Mouse (Mus musculus) small intestine, adult 2 months (tissue): ENCODE measurements at regions not wholly inside any gene's neighbourhood (a gene's known extent, or its start where the extent isn't known, plus 50 kb on each side); places are given as distances from the start of the nearest gene placed in this dataset.

Experiments
- H3K27ac ChIP-seq: fragments of 200-500 bp; 2 replicates; pipeline ENCODE4 v1.5.1; 2012; ENCODE audit warnings: low read depth, low read length, control low read depth, inconsistent platforms; ENCODE audit not compliant: insufficient read depth
- H3K27me3 ChIP-seq: fragments of 200-500 bp; 2 replicates; pipeline ENCODE4 v1.6.1; 2012; ENCODE audit warnings: mild to moderate bottlenecking, moderate library complexity, low read length, inconsistent platforms; ENCODE audit not compliant: control insufficient read depth, insufficient read depth
- H3K36me3 ChIP-seq: fragments of 200-500 bp; 2 replicates; pipeline ENCODE4 v1.6.1; 2012; ENCODE audit warnings: mild to moderate bottlenecking, low read length, control low read depth, inconsistent platforms; ENCODE audit not compliant: control insufficient read depth, insufficient read depth
- H3K4me1 ChIP-seq: fragments of 200-500 bp; 2 replicates; pipeline ENCODE4 v1.6.1; 2012; ENCODE audit warnings: low read length, inconsistent platforms, mixed read lengths; ENCODE audit not compliant: control insufficient read depth, insufficient read depth, insufficient read length
- H3K4me3 ChIP-seq: fragments of 200-500 bp; 2 replicates; pipeline ENCODE4 v1.5.1; 2012; ENCODE audit warnings: low read depth, mild to moderate bottlenecking, control low read depth, inconsistent platforms, low read length, moderate library complexity
- CTCF ChIP-seq: fragments of 200-500 bp; IDR thresholded peaks from 2 replicates; pipeline ENCODE4 v1.5.1; 2012; ENCODE audit warnings: low read depth, mild to moderate bottlenecking, control low read depth, inconsistent platforms, low read length, moderate library complexity, mixed read lengths; ENCODE audit not compliant: insufficient replicate concordance, insufficient read length; ENCODE audit errors: extremely low read depth
- POLR2A ChIP-seq: fragments of 200-500 bp; IDR thresholded peaks from 2 replicates; pipeline ENCODE4 v1.6.1; 2012; ENCODE audit warnings: low read depth, mild to moderate bottlenecking, control low read depth, inconsistent platforms, low read length, moderate library complexity
- WGBS: fragments of 180-500 bp; shearing (Covaris S2); methylation state at CpG from one replicate; pipeline ENCODE4 v1.1.7; 2018; 5-methylcytosine and 5-hydroxymethylcytosine counted together

GRCm38 (mm10) chr11:19713597-19713996 lies 210.6 kb upstream of the Spred2 start:
- Histone ChIP-seq H3K4me1 (no peaks in the 10 kb centered on the region), H3K4me3 (no peak overlapping the region), H3K27ac (no peak overlapping the region), H3K36me3 (no peaks in the 10 kb centered on the region), H3K27me3 (no peaks in the 10 kb centered on the region)
- 81% methylated on average over 20 of the region's 20 CpGs for WGBS
- TF ChIP-seq POLR2A (no peak), CTCF (no peak)

DNA sequence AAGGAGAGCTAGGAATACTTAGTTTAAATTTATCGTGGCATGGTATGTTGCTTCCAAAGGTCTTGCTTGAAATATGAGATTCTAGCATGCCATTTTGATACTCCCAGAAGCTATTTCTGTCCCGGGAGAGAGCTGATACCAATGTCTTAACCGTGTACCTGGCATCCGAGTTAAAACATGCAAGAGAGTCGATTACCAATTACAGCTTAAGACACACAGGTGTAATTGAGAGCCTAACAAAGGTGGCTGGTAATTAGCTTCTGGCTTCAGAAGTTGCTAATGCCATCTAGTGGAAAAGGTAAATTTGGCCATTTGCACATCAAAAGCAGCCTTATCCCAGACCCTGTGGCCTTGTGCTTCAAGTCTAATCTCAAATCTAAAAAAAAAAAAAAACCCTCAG lies 210.0 kb upstream of the Spred2 start:
- TF ChIP-seq CTCF (no peak), POLR2A (no peak)
- Histone ChIP-seq H3K27ac (no peak overlapping the region), H3K4me3 (no peak overlapping the region), H3K36me3 (no peaks in the 10 kb centered on the region), H3K27me3 (no peaks in the 10 kb centered on the region), H3K4me1 (no peaks in the 10 kb centered on the region)
- 34% methylated on average over 5 of the region's 5 CpGs for WGBS

- TF ChIP-seq CTCF, result no peak
- no peak overlapping the region for H3K4me3 ChIP-seq
- WGBS, result 35% methylated on average over 8 of the region's 8 CpGs
Measured at GRCm38 (mm10) chr11:19714888-19715595, 209.1 kb upstream of the Spred2 start.

DNA sequence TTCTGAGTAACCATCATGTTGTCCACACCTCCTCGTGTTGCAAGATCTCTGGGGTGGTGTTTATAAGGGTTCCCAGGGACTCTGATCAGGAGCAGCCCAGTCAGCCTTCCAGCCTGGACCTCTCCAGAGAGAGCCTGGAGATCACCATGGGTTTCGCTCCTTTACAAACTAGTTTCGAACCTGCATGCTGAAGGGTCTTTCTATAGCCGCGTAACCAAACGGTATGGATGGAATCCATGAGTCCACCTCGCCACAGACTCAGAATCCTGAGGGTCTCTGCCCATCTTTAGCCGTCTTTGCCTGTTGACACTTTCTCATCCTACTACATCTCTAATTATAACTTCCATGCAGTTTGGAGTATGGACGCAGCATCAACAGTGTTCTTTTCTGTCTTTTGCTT lies 206.0 kb upstream of the Spred2 start:
- WGBS, result 90% methylated on average over 9 of the region's 9 CpGs
- Histone ChIP-seq H3K27me3 (no peaks in the 10 kb centered on the region), H3K4me1 (no peaks in the 10 kb centered on the region), H3K36me3 (no peaks in the 10 kb centered on the region), H3K4me3 (no peak overlapping the region), H3K27ac (no peak overlapping the region)
- no peak for TF ChIP-seq POLR2A
- TF ChIP-seq CTCF, result no peak

More at GRCm38 (mm10) chr11:19714888-19715595, 209.1 kb upstream of the Spred2 start:
- Histone ChIP-seq H3K36me3 (no peaks in the 10 kb centered on the region), H3K27ac (no peak overlapping the region), H3K27me3 (no peaks in the 10 kb centered on the region), H3K4me1 (no peaks in the 10 kb centered on the region)

GRCm38 (mm10) chr11:19729031-19729430 lies 195.1 kb upstream of the Spred2 start:
- H3K4me3 ChIP-seq, result no peak overlapping the region
- no peaks in the 10 kb centered on the region for H3K36me3 ChIP-seq
- H3K27ac ChIP-seq, result no peak overlapping the region
- no peak for TF ChIP-seq CTCF
- TF ChIP-seq POLR2A, result no peak
- H3K4me1 ChIP-seq, result no peaks in the 10 kb centered on the region
- no peaks in the 10 kb centered on the region for H3K27me3 ChIP-seq
- 86% methylated on average over 8 of the region's 8 CpGs for WGBS

DNA sequence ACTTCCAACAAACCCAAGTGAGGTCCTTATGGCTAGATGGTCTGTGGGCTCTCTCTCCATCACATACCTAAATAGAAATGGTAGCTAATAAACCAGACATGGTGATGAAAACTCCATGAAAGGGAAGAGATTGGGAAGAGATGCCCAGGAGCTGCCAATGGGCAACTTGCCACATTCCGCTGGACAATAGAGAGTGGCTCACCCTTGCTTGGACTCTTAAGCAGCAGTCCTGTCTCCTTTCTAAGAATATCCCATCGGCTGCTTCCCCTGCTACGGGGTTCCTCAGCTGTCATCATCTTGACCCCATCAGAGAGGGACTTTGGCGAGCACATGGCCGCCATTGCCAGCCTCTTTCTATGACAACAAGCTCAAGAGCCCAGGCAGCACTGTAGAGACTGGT lies 193.4 kb upstream of the Spred2 start:
- H3K4me1 ChIP-seq, result no peaks in the 10 kb centered on the region
- no peaks in the 10 kb centered on the region for H3K36me3 ChIP-seq
- TF ChIP-seq POLR2A (no peak), CTCF (no peak)
- no peak overlapping the region for H3K27ac ChIP-seq
- WGBS, result 90% methylated on average over 5 of the region's 5 CpGs
- H3K27me3 ChIP-seq, result no peaks in the 10 kb centered on the region
- H3K4me3 ChIP-seq, result no peak overlapping the region

DNA sequence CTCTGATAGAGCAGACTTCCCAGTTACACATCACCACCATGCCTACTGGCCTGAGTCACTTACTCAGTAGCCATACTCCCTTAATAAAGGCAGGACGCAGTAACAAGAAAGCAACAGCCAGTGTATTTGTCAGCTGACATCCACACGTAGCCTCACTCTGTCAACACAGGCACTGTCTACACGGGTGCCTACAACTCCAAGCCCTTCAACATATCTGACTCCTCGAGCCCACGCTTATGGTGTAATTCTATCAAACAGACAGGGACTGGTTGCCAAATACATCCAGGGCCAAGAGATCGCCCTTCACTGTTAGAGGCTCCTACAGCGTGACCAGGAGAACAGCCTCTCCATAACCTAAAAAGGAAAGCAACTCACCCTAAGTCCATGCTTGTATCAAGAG lies 188.1 kb upstream of the Spred2 start:
- Histone ChIP-seq H3K4me1 (peaks cover 4% of the 10 kb centered on the region; the same call in 1 of the 2 replicates), H3K27me3 (no peaks in the 10 kb centered on the region), H3K4me3 (no peak overlapping the region), H3K36me3 (no peaks in the 10 kb centered on the region), H3K27ac (no peak overlapping the region)
- WGBS, result 78% methylated on average over 7 of the region's 7 CpGs
- no peak for TF ChIP-seq CTCF
- no peak for TF ChIP-seq POLR2A

GRCm38 (mm10) chr11:19736926-19737325 lies 187.2 kb upstream of the Spred2 start:
- Histone ChIP-seq H3K27me3 (no peaks in the 10 kb centered on the region), H3K36me3 (no peaks in the 10 kb centered on the region), H3K4me3 (no peak overlapping the region), H3K27ac (no peak overlapping the region), H3K4me1 (peaks cover 4% of the 10 kb centered on the region; the same call in 1 of the 2 replicates)
- 21% methylated on average over 7 of the region's 7 CpGs for WGBS
- TF ChIP-seq CTCF, result no peak
- no peak for TF ChIP-seq POLR2A
